Mouse (Mus musculus): ENCODE measurements around the gene Immp2l.

The Immp2l gene

GRCm38 (mm10) chr12:41436206-41436985, 412.5 kb downstream of the Immp2l start:
- DNase-seq (ENCODE audit: low spot score): no peak

GRCm38 (mm10) chr12:41438446-41438845, 414.6 kb downstream of the Immp2l start:
- no peak for DNase-seq (ENCODE audit: low spot score)

DNA sequence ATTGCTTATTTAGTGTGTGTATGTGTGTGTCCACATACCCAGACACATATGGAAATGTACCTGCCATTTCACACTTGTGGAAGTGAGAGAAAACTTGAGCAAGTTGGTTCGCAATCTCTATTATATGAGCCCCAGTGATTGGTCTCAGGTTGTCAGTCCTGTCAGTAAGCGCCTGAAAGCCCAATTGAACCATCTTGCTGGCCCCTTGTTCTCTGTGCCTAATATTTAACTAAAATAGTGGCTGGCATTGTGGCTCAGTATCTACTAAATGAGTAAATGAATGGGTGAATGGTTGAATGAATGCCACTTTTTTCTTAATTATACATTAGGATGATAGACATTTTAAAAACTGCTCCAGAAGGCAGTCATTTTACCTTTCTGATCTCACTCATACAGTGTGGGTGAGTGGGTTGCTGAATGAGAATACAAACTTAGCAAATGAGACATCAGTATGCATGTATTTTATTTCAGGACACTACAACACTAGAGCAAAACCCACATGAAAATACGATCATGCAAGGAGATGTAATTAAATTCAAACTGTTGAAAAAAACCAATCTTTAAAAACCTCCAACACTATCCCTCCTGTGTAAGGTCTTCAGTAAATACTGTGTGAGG, 444.6 kb downstream of the Immp2l start:
- no peak for DNase-seq (ENCODE audit: low spot score)

- no peak for DNase-seq (ENCODE audit: low spot score)
Measured at GRCm38 (mm10) chr12:41469096-41469801, 445.4 kb downstream of the Immp2l start.

DNA sequence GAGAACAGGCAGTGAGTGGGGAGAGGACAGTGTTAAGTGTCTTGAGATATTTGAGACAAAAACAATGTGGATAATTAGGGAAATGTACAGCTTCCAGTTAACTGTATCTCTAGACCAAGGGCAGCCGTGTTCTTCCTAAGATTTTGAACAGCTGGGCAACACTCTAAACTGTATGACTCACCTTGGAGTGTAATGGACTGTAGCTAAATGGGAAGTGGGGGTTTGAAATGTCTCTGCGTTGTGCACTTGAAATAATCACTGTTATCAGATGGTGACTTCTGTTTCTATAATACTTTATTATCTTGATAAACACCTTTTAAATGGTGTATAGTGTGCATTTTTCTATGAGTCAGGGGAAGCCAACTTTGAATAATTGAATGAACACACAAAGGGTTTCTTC, 457.6 kb downstream of the Immp2l start:
- DNase-seq (ENCODE audit: low spot score): no peak

DNA sequence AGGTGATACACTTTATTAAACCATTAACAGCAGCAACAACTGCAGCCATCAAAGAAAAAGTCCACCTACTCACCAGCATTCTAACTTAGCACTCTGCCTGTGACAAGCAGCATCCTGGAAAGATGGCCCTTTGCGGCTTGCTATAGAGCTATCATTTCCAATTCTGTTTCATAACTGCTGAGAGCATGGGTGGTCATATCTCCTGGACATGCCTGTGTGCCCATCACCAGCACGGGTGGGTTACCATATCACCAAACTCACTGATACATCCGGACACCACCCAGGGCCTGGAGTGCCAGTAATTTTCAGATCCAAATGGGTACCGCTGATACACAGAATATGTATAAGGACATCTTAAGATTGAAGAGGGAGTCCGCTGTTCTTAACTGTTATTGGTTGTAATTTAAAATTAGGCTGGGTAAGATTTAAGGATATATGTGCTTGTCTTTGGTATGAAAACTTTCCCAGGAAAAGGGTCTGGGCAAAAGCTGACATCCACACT, 459.3 kb downstream of the Immp2l start:
- DNase-seq (ENCODE audit: low spot score): no peak

GRCm38 (mm10) chr12:41483593-41484451, 459.9 kb downstream of the Immp2l start:
- DNase-seq (ENCODE audit: low spot score): no peak

GRCm38 (mm10) chr12:41484689-41485511, 461.0 kb downstream of the Immp2l start:
- no peak for DNase-seq (ENCODE audit: low spot score)

GRCm38 (mm10) chr12:41485512-41486215, 461.8 kb downstream of the Immp2l start:
- peak; percentile 72 for DNase-seq (ENCODE audit: low spot score)

DNA sequence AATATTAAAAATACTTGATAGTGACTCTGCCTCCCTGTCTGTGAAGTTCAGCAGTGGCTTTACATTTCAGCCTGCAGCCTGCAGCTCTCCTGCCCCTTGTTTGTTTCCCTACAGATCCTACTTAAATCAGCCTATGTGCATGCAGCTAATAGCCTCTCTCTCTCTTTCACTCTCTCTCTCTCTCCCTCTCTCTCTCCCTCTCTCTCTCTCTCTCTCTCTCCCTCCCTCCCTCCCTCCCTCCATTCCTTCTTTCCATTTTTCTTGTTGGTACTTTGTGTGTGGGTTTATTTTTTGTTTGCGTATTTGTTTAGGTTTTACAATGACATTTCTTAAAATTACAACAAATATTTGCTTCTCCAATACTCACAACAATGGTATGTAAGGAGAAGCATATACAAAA, 462.4 kb downstream of the Immp2l start, which contains the start of gene Lrrn3:
Gene Lrrn3 (minus strand): TSS at position 101 of the 400 bp plus-strand sequence.
- no peak for DNase-seq (ENCODE audit: low spot score)

DNA sequence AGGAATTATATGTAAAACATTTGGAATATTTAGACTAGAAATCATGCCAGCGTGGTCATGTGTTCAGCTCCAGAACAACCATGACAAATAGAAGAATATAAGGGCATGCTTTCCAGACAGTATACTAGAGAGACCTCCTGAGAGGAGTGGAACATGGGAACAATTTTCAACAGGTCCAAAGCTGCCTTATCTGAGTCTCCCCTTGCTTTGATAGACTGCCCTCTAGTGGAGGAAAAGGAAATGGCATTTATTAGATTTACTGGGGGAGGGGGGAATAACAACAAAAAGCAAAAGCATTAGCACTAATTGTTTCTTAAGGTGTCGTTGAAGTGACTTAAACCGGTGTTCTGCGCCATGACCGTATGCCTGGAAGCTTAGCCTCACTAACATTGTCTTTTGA, 463.1 kb downstream of the Immp2l start:
- no peak for DNase-seq (ENCODE audit: low spot score)

DNA sequence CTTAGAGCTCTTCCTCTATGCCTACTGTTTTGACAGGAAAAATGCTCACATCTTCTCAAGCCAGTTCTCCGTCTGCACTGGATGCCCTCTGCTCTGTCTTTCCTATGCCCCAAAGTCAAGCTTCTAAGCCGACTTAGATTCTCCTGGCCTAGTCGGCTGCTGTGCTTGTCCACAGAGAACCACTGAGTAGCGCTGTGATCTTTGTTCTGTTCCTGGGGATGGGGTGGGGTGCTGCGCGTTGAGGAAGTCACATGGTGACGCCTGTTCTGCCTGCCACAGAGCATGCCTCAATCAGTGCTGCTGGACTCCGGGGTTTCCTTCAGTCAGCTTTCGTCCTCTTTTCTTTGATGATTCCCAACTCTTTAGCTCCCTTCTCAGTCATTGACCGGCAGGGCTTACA, 470.7 kb downstream of the Immp2l start:
- DNase-seq (ENCODE audit: low spot score): no peak

DNA sequence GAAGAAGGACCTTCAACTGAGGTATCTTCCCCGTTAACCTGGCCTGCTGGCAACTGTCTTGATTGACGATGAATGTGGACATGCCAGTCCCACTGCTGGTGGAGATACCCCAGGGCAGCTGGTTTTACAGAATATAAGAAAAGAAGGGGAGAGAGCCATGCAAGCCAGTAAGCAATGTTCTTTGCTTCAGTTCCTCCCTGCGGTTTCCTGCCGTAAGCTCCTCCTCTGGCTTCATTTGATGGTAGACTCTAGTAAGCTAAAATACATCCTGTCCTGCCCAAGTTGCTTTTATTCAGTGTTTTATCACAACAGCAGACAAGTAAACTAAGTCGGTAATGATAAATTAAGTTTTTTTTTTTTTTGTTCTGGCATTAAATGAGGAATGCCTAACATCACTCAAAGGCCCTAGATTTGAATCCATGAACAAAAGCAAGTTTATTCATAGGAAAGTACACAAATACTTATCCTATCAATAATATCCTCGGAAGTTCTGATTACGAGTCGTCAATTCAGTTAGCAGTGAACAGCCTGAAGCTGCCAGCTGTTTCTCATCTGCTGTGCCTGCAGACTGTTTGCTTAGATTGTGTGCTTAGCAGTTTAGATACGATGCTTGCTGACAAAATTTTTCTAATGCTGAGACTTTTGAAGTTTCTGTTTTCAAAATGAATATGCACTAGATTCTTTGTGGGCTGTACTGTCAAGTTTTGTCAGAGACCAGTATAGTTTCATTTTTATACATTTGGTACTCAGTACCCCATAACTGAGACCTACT, 476.3 kb downstream of the Immp2l start:
- DNase-seq (ENCODE audit: low spot score): no peak

DNA sequence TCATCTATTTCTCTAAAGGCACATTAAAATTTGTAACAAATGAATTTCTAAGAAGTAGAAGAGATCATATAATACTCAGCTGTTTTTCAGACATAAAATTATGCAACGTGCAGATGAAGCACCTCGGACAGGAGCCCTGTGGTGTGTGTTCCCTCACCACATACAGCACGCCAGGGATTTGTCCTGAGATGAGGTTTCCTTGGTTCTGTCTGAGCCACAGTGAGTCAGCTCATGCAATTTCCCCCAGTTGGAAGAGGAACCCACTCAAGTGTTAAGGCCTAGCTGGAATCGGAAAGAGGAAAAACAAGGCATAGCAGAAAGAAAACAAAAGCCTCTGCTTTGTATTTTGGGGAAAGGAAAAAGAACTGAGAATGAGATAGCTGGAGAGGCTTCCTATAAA, 484.7 kb downstream of the Immp2l start:
- no peak for DNase-seq (ENCODE audit: low spot score)

GRCm38 (mm10) chr12:41510588-41510987, 486.7 kb downstream of the Immp2l start:
- DNase-seq (ENCODE audit: low spot score): no peak

GRCm38 (mm10) chr12:41518897-41519296, 495.0 kb downstream of the Immp2l start:
- no peak for DNase-seq (ENCODE audit: low spot score)

- DNase-seq (ENCODE audit: low spot score): no peak
Measured at GRCm38 (mm10) chr12:41520326-41520725, 496.4 kb downstream of the Immp2l start.

- no peak for DNase-seq (ENCODE audit: low spot score)
Measured at GRCm38 (mm10) chr12:41521671-41522070, 497.8 kb downstream of the Immp2l start.

DNA sequence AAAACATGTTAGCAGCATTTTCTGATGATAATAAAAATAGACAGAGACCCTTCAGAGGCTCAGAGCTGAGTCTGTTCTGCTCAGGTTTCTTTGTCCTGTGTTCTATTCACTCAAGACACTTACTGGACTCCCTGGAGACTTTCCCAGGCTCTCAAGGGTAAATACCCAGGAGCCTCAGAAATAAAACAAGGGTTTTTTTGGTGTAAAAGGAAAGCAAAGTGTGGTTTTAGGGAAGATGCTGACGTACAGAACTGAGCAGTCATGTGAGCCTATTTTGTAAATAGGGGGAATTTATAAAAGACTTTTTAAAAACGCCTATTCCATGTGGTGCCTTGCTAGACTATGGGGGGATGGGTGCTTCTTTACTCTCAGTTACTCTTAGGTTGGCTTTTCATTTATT, 502.8 kb downstream of the Immp2l start:
- no peak for DNase-seq (ENCODE audit: low spot score)

- no peak for DNase-seq (ENCODE audit: low spot score)
Measured at GRCm38 (mm10) chr12:41528410-41528809, 504.5 kb downstream of the Immp2l start.

All from left cerebral cortex, adult 11 months (tissue).